Mouse (Mus musculus) cortical plate, adult 2 months (tissue): ENCODE measurements around the gene Bzw1.
A peak's percentile ranks its signal among the peaks of the same experiment; 100 is the strongest.

Experiments
- CTCF ChIP-seq: fragments of 200-500 bp; IDR thresholded peaks from 2 replicates; pipeline ENCODE4 v1.5.1; 2011; ENCODE audit warnings: mild to moderate bottlenecking, control low read depth, low read length; ENCODE audit not compliant: insufficient read depth; ENCODE audit errors: extremely low read depth
- POLR2A ChIP-seq: fragments of 200-500 bp; IDR thresholded peaks from 2 replicates; pipeline ENCODE4 v1.6.1; 2011; ENCODE audit warnings: mild to moderate bottlenecking, low read length, control low read depth; ENCODE audit not compliant: insufficient read depth; ENCODE audit errors: extremely low read depth

- TF ChIP-seq CTCF (no peak), POLR2A (peak; percentile 100)
Observed at GRCm38 (mm10) chr1:58423371-58424248, 30.9 kb downstream of the Bzw1 start, which contains the start of gene Clk1.
